Comparison of ENCODE assay signal across 15 mouse cellular contexts in the genomic region with DNA sequence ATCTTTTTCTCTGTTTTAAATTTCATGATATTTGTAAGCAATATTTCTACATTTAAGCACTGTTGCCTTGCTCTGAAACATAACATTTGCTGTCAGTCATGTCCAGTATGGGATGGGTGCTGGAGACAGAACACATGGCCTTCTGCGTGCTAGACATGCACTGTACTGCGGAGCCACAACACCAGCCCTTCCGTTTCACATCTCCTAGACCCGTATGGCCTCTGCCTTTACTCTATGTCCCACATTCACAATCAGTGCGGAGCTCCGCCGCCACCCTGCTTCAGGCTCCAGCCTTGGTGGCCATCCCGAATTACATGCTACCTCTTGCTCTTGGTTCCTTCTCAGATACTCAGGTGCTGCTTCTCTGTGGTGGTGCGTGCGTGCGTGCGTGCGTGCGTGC.
DNase-seq lines count a peak whose midpoint lies in the region; ATAC-seq lines count a peak whose summit lies in the region.
"Had no signal": no experiment of that assay in that cellular context is flagged by ENCODE, and none has a peak within 500 bp of the region (broad histone marks: within the 10 kb centered on the region; RNA-seq: fewer than 3 reads in every experiment).

No protein-coding gene starts in this region.

- DNase-seq in embryonic facial prominence, embryonic 10.5 days (ENCODE audit: low spot score), result no peak
- no peak for DNase-seq in lung, postnatal 4 days
- no peak for DNase-seq in heart, adult 8-10 months (ENCODE audit: low spot score)
- DNase-seq in cerebellum, adult 18-20 months, result no peak
- DNase-seq: right cerebral cortex, postnatal 25 days had no signal

- ATAC-seq in embryonic facial prominence, embryonic 13.5 days (ENCODE audit: insufficient number of reproducible peaks, insufficient read depth, low FRiP score, low TSS enrichment, low read depth), result no peak
- ATAC-seq in lung, embryonic 15.5 days (ENCODE audit: borderline replicate concordance, extremely low read depth, low FRiP score, low TSS enrichment), result no peak
- ATAC-seq in limb, embryonic 15.5 days (ENCODE audit: insufficient number of reproducible peaks, low FRiP score, low TSS enrichment, low read depth), result no peak
- ATAC-seq: liver, embryonic 12.5 days had no signal

- no peaks in the 10 kb centered on the region for H3K27me3 ChIP-seq in embryonic facial prominence, embryonic 13.5 days
- no peaks in the 10 kb centered on the region for H3K27me3 ChIP-seq in embryonic facial prominence, embryonic 10.5 days (replicated peaks; ENCODE audit: low read depth, poor library complexity, severe bottlenecking)
- no peaks in the 10 kb centered on the region for H3K27me3 ChIP-seq in lung, embryonic 15.5 days
- H3K27me3 ChIP-seq in limb, embryonic 15.5 days, result no peaks in the 10 kb centered on the region
- H3K27me3 ChIP-seq: CH12.LX; liver, embryonic 12.5 days had no signal

- no peak overlapping the region for H3K9ac ChIP-seq in embryonic facial prominence, embryonic 13.5 days
- H3K9ac ChIP-seq in lung, embryonic 15.5 days, result no peak overlapping the region
- H3K9ac ChIP-seq in limb, embryonic 15.5 days, result no peak overlapping the region
- H3K9ac ChIP-seq: hindbrain, embryonic 14.5 days; liver, embryonic 12.5 days had no signal

- no peaks in the 10 kb centered on the region for H3K9me3 ChIP-seq in embryonic facial prominence, embryonic 13.5 days
- H3K9me3 ChIP-seq in embryonic facial prominence, embryonic 10.5 days, result no peaks in the 10 kb centered on the region
- H3K9me3 ChIP-seq in lung, embryonic 15.5 days, result no peaks in the 10 kb centered on the region
- H3K9me3 ChIP-seq in limb, embryonic 15.5 days, result no peaks in the 10 kb centered on the region
- H3K9me3 ChIP-seq: liver, embryonic 12.5 days; midbrain, embryonic 10.5 days had no signal

- H3K36me3 ChIP-seq in embryonic facial prominence, embryonic 13.5 days, result no peaks in the 10 kb centered on the region
- 0 out of 2 replicates have a peak, but pooled peaks cover 3% of the 10 kb centered on the region for H3K36me3 ChIP-seq in embryonic facial prominence, embryonic 10.5 days (replicated peaks)
- no peaks in the 10 kb centered on the region for H3K36me3 ChIP-seq in lung, embryonic 15.5 days
- no peaks in the 10 kb centered on the region for H3K36me3 ChIP-seq in limb, embryonic 15.5 days
- H3K36me3 ChIP-seq: liver, embryonic 12.5 days; midbrain, embryonic 10.5 days had no signal

- peak overlapping the region; percentile 82; the same call in 1 of the 2 replicates for H3K27ac ChIP-seq in embryonic facial prominence, embryonic 13.5 days
- H3K27ac ChIP-seq in embryonic facial prominence, embryonic 10.5 days (replicated peaks), result no peak overlapping the region
- H3K27ac ChIP-seq in lung, embryonic 15.5 days, result peak overlapping the region; percentile 77; the same call in 1 of the 2 replicates
- H3K27ac ChIP-seq in brown adipose tissue, adult 24 weeks (replicated peaks; ENCODE audit: low read depth, low read length), result 0 out of 2 replicates have a peak overlapping the region, but pooled peaks have one; percentile 3
- no peak overlapping the region for H3K27ac ChIP-seq in limb, embryonic 15.5 days
- H3K27ac ChIP-seq: hindbrain, embryonic 14.5 days; liver, embryonic 12.5 days; midbrain, embryonic 10.5 days had no signal

- no peak overlapping the region for H3K4me3 ChIP-seq in embryonic facial prominence, embryonic 13.5 days
- H3K4me3 ChIP-seq in embryonic facial prominence, embryonic 10.5 days, result no peak overlapping the region
- no peak overlapping the region for H3K4me3 ChIP-seq in lung, embryonic 15.5 days
- H3K4me3 ChIP-seq in brown adipose tissue, adult 24 weeks (ENCODE audit: insufficient read depth, low read depth, low read length), result no peak overlapping the region
- no peak overlapping the region for H3K4me3 ChIP-seq in limb, embryonic 15.5 days
- H3K4me3 ChIP-seq: erythroblast, embryonic 14.5 days; heart, adult 2 months; liver, embryonic 12.5 days; midbrain, embryonic 10.5 days had no signal

- H3K4me1 ChIP-seq in embryonic facial prominence, embryonic 13.5 days, result peaks cover 14% of the 10 kb centered on the region
- H3K4me1 ChIP-seq in embryonic facial prominence, embryonic 10.5 days, result peaks cover 16% of the 10 kb centered on the region
- H3K4me1 ChIP-seq in lung, embryonic 15.5 days, result peaks cover 12% of the 10 kb centered on the region
- peaks cover 10% of the 10 kb centered on the region for H3K4me1 ChIP-seq in brown adipose tissue, adult 24 weeks (ENCODE audit: control insufficient read depth, insufficient read depth, insufficient read length, low read length)
- peaks cover 17% of the 10 kb centered on the region; the same call in 1 of the 2 replicates for H3K4me1 ChIP-seq in limb, embryonic 15.5 days
- H3K4me1 ChIP-seq: midbrain, embryonic 10.5 days had no signal

- H3K4me2 ChIP-seq in embryonic facial prominence, embryonic 13.5 days, result no peak overlapping the region
- no peak overlapping the region for H3K4me2 ChIP-seq in lung, embryonic 15.5 days
- 0 out of 2 replicates have a peak overlapping the region, but pooled peaks have one; percentile 25 for H3K4me2 ChIP-seq in limb, embryonic 15.5 days
- H3K4me2 ChIP-seq: hindbrain, embryonic 14.5 days; liver, embryonic 12.5 days had no signal

- WGBS in embryonic facial prominence, embryonic 13.5 days, result 93% methylated on average over 14 of the region's 14 CpGs
- WGBS in embryonic facial prominence, embryonic 10.5 days, result 94% methylated on average over 14 of the region's 14 CpGs
- WGBS in lung, embryonic 15.5 days, result 93% methylated on average over 14 of the region's 14 CpGs
- WGBS in limb, embryonic 15.5 days, result 83% methylated on average over 14 of the region's 14 CpGs

Comparison
In these comparisons a context has a peak if more than half of its experiments do, and no peak if none do; other contexts are left out.
1. H3K27ac ChIP-seq: peak in embryonic facial prominence, embryonic 13.5 days (single experiment), lung, embryonic 15.5 days (single experiment) and brown adipose tissue, adult 24 weeks (single experiment); none in embryonic facial prominence, embryonic 10.5 days (single experiment) and limb, embryonic 15.5 days (single experiment).